Mouse (Mus musculus) right cerebral cortex, postnatal 10 days (tissue): ENCODE measurements at regions not wholly inside any gene's neighbourhood (a gene's known extent, or its start where the extent isn't known, plus 50 kb on each side); places are given as distances from the start of the nearest gene placed in this dataset.
A peak's percentile ranks its signal among the peaks of the same experiment; 100 is the strongest.

Experiments used
- DNase-seq, 2 experiments: peaks; one replicate each; pipeline ENCODE4 v3.0.0; 2021; ENCODE audit warnings: low spot score in 2 of 2

DNA sequence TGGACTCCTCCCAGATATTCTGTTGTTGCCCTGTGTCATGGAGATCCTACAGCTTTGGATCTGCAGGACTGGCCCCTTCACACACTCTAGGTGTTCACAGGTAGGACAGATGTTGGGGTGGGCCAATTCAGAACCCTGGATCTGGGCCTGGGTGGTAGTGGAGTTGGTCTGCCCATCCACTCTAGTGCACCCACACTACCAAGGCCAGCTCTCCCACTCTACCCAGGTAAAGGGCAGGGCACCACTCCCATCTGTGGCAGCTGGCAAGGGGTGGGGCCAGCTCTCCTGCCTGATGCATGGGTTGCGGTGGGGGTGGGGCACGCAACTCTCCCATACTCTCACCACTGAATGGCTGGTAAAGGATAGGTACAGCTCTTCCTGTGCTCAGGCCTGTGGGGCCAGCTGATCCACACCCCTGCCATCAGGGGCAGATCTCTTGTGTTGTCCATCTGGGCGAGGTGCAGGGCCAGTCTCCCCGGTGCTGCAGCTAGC is 76.5 kb downstream of the Gja1 start:
- DNase-seq = no peak

DNA sequence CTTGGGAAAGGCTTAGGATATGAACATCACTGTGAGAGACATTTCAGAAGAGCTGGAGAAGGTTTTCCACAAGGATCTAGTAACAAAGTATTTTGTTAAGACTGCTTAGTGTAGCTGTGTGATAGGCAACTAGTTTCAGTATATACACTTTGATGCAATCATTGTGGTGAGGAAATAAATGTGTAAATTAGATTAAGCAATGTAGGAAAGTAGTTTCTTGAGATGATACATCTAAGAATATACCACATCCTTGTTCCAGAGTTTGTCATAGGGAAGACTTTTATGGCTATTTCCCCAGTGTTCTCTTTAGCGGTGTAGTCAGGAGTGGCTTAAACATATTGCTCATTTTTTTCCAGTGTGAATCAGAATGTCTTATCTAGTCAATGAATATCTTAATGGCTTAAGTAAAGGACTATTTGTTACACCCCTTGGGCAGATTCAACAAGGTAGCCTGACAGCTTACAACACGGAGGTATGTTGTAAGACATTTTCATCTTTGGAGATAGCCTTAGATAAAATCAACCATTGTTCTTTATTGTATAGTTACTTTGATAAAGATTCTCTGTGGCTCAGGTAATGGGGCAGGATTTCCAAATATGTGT is 78.8 kb downstream of the Gja1 start:
- no peak for DNase-seq

DNA sequence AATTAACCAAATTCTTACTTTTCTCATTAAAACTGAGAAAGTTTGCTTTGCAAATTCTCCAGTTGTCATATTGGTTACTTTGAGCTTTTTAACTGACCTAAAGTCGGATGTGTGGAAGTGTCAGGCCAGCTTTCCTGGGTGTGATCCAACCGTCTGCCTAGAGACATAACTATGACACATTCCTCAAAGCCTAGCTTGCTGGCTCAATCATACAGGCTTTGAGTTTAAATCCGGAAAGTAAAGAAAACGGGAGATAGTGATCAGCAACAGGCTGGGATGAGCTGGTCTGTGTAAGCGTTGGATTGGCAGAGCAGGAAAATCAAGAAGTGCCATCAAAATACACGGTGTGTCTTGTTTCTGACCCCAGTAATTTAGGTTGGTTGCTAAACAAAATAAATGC is 91.4 kb downstream of the Gja1 start:
- DNase-seq = no peak

DNA sequence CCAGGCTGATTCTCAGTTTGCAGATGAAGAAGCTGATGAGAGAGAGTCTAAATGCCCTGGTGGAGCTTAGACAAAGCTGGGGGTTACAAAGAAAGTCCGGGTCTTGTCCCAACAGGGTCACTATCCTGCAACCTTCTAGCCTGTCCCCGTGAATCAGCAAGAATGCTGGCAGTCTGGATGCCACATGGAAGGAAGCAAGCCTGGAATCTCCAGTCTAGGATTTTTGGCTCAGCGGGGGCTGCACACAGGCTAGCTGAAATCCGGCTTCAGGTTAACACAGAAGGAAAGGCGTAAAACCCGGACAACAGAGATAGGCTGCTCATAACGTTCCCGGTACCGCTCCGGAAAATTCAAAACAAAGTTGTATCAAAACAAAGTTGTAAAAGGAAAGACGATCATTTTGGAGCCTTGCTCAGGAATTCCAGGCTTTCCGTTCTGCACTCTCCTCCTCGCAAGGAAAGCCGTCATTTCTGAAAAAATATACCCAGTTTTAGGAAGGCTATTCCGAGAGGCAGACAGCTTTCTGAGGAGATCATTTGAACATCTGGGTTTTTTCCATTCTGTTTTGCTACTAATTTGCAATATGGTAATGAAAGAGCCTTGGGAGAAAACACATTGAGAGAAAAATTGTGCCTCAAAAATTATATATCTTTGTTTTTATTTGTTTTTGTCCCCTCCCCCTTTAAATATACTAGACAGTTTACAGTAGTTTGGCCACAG is 92.0 kb downstream of the Gja1 start:
- peak in 1 of 2 experiments; percentile 35 for DNase-seq

DNA sequence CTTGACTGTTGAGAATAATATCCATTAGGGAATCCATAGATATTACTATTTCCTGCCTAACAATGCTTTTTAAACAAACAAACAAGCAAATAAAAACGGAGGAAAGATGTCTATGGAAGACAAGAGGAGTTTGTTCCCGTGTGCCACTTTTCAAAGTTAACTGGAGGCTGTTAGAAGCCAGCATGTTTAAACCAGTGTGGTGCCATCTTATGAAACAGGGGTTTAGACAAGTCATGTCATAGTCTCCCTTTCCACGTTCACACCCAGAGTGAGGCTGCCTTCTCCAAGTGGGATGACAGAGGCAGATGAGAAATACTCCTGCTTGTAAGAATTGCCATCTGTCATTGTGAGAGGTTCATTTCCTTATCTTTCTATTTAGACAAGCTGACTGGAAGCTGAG is 92.8 kb downstream of the Gja1 start:
- no peak for DNase-seq

DNA sequence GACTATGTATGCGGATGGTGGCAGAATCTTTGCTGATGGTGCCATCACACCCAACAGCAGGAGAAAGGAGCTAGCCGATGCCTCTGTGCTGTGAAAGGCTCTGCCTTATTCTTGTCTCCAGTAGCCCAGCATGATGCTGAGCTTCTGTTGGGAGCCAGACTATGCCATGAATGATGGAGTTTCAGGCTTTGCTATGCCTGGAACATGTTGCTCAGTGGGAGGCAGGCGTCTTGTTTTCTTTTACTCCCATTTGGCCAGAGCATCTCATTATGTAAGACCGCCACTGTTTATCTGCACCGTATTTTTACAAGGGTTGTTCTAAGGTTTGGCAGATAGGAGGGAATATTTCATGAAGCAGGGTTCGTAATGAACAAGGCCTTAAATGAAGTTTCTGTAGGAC is 97.8 kb downstream of the Gja1 start:
- no peak for DNase-seq

DNA sequence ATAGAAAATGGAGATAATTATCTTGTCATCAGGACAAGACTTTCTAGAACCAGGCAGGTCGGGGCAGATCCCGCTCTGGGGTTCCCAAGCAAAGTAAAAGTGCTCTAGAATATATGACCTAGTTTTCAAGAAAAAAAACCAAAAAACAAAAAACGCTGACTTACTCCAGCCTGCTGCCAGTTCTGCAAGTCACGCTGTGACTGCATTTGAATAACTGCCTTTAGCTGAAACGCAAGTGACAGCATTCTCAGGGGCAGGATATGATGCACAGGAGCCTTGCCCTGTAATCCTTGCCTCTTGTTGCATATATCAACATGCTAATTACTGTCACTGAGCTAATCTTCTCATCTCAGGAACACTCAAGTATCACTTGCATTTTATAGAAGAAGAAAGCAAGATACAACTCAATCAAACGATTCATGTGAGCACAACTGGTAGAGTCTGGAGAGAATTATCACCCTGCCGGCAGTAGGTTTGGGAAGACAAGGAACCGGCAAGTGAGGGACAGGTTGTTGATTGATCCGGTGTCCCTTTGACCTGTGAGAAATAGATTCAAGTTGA is 105.1 kb downstream of the Gja1 start:
- no peak for DNase-seq

DNA sequence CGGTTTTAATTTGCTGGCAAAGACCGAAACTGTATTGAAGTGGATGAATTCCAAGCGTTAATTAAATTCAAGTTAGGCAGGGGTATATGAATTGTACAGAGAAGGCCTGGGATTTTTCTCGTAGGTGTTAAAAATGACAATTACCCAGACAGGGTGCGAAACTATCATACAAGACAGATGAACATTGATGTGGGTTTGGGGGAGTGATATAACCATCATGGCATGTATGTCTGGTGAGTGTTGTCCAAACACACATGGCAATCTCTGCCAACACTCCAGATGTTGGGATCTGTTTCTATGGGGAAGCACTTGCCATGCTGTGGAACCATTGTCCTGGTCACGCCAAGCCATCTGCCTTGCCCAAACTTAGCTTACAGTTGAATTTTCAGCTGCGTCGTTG is 107.8 kb downstream of the Gja1 start:
- DNase-seq = no peak

DNA sequence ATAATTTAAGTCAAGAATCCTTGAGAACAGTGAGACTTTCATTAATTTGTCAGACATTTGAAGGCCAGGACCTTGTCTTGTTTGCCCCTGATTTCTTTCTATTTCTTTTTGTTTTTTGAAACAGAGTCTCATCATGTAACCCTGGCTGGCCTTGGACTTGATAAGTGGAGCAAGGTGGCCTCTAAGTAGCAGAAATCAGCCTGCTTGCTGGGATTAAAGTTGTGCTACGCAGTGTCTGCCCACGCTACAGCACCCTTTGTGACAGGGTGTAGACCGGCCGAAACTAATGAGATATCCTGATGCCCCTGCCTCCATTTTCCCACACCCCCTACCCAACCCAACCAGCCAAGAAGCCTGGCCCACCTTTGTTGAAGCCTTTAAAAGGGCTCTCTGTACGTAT is 108.6 kb downstream of the Gja1 start:
- DNase-seq = no peak

DNA sequence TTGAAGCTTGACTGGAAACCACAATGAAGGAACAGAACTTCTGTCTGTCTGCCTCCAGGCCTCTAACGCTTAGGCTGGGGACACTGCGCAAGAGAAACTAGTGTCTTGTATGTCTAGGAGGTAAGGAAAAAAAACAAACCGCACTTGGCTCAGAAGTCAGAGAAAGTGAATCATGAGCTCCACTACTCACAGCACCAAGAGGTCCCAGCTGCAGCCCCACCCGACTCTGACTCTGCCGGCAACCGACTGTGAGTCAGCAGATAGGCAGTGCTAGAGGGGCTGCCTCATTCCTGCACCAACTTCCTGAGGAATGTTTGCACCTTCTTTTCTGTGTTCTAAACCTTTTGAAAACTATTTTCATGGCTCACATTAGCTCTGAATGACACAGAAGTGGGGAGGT is 109.5 kb downstream of the Gja1 start:
- DNase-seq = no peak

DNA sequence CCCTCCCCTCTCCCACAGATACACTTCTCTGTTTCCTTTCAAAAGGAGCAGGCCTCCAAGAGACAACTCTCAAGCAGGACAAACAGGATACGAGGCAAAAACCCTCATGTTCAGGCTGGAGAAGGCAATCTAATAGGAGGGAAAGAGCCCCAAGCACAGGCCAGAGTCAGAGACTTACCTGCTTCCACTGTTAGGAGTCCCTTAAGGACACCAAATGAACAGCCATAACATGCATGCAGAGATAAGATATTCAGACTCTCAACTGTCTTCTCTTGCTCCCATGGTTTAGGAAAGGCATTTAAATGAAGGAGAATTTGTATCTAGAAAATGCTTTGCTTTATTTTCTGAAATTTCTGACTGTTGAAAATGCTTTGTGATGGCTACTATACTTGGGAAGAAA is 116.3 kb downstream of the Gja1 start:
- no peak for DNase-seq

DNA sequence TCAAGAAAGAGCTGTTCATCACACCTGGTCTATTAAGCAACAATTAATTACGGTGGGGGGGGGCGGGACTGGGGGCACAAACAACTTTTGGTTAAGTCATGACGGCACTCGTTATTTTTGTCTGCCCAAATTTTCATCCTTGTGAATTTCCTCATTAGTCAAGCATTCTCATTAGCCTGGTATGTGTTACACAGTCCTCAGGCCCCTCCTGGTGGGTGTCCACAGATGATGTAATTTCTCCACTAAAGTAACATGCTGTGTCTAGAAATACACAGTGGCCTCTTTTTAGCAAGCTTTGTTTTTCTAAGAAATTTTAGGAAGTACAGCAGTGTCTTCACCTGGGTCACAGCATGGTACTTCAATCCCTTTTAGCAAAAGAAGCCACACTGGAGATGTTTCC is 118.2 kb downstream of the Gja1 start:
- DNase-seq = no peak

DNA sequence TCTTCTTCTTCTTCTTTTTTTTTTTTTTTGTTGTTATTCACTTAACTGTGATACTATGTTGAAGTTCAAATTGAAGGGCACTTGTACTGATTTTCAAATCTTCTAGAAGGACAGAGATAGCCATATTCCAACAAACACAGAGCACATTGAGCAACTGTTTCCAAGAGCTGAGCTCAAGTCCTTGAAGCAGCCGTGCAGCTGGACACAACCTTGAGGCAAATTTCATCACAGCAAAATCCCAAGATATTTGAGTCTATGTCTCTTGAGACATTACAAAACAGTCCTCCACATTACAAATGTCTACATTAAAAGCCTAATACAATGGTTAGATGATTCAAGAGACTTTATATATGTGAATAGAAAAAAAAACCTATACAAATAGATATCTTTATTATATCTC is 141.9 kb downstream of the Gja1 start:
- DNase-seq = no peak

DNA sequence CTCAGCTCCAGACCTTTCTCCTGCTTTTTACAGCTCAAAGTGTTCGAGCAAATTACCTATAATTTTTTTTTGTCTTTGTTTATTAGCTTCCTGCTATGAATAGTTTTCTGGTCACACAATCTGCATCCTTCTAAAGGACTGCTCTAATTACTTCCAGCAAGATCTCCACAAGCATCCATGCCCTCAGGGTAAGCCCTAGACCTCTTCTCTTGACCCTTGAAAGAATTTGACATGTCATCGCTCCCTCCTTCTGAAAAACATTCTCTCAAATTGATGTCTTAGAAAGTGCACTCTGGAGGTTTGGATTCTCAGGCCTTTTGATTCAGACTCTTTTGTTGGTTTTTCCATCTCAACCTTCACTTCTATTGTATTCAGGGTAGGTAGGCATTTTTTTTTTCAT is 148.7 kb downstream of the Gja1 start:
- DNase-seq = no peak

DNA sequence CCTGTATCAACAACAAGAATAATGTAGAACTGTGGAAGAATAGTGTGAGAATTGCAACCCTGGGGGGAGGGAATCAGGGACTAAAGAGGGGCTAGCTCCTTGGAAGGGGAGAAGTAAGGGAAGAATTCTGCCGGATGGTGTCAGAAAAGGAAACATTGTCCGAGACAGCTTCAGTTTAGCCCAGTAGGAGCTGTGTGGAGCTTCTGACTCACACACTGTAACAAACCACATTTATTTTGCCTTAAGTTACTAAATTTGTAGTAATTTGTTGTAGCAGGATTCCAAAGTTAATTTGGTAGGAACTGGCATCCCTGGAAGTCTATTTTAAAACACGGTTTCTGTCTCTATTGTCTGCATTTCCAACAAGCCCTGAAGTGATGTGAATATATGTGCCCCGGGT is 160.0 kb downstream of the Gja1 start:
- no peak for DNase-seq

DNA sequence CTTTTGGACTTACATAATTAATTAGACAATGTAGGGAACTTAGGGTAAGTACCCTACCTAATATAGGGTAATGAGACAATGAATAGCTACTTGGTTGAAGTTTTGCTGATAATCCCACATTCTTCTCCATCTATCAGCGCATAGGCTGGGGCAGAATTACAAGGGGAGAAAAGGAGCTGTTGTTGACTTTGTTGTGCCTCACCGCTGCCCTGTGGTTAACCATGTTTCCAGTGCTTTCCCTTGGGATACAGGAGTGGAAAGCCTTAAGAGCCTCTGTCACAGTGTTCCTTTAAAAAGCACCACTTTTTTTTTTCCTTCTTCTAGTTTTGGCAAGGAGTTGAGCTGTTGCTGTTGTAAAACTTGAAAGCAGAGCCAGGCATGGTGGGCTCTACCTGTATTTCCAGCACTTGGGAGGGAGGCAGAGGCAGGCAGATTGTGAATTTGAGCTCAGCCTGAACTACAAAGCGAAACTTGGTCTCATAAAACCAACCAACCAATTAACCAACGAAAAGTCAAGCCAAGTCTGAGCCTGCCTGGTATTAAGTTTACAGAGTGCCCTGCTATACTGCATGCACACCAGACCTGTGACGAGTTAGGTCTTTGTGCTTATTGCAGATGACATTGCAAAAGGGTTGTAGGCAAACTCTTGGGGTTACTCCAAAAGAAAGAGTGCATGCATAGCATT is 162.8 kb downstream of the Gja1 start:
- DNase-seq = no peak

DNA sequence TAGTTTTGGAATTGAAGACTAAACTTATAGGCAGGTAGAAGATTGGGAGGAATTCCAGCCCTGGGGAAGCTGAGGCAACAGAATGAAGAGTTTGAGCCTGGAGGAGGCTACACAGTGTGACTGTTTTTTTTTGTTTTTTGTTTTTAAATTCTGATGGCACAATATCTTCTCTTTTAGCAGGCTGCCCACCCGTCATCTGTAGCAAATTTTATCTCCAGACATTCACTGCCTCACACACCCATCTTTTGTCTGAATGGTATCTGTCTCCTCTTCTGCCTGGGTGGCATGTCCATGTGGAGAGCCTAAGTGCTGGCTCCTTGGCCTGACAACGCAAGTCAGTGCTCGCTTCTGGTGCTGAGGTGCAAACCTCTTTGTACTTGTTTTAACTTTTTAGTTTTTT is 165.0 kb downstream of the Gja1 start:
- DNase-seq = no peak

DNA sequence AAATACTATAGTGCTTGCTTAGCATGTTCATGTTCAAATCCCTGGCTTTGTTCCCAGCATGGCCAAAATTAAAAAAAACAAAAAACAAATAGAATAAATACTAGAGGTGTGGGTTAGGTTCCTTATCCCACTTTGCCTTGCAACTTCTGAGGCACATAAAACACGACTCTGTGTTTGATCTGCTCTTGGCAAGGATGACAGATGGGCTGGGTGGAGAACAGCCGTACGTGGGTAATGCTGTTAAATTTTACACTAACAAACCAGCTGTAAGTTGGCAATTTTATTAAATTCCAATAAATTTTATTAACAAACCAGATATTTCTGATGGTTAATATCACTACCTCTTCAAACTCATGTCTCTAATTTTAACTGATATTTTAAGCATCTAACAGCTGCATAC is 168.9 kb downstream of the Gja1 start:
- no peak for DNase-seq

DNA sequence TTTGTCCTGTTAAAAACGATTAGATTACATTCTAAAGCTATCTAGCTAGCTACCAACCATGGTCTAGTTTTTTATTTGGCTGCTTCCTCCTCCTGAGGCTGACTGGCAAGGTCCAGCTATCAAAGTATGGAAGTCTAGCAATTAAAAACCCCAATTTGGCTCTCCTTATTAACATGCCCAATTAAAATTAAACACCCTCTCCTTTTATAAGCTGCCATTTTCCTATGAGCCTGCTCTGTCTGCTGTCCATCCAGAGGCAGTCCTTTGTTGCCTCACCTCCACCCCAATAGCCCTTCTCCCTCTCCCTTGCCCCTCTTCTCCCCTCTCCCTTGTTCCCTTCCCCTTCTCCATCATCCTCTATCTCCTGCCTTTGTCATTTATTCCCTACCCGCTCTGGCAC is 169.7 kb downstream of the Gja1 start:
- DNase-seq = no peak

DNA sequence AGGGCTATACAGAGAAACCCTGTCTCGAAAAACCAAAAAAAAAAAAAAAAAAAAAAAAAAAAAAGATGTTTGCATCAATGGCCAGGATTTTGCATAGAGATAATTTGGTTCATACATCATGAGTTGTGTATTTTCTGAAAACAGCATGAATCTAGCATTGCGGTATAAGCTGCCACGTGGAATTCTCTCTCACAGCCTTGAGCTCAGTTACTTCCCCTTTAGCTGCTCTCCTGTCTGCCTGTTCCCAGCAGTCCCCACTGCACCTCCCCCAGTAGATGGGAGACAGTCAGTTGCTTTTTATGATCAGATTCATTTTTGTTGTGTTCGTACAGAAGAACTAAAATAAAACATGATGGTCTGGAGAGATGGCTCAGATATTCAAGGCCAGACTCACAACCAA is 170.7 kb downstream of the Gja1 start:
- DNase-seq = no peak

DNA sequence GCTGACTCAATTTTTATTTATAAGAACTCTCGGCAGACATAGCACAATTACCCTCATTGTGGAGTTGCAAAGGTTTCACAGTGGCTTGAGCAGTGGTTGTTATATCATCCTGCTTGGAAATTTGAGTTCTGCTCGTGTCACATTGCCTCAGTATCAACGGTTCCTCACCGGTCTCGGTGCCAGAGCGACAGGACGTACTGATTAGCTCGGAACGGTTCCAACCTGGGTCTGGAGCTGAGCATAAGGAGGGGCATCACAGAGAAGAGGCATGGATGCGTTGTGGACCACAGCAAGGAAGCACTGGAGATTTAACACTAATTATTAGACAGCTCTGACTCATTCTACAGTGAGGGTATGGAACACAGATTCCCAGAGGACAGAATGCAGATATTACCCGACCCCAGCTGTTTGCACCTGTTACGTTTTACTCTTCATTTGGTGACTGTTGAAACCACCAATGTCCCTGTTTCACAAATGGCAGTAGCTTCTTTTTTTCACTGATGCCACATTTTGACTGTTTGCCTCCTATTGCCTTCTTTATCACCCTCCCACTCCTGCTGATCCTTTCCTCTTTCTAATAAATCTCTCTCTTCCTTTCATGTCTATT is 189.8 kb downstream of the Gja1 start:
- DNase-seq = no peak

DNA sequence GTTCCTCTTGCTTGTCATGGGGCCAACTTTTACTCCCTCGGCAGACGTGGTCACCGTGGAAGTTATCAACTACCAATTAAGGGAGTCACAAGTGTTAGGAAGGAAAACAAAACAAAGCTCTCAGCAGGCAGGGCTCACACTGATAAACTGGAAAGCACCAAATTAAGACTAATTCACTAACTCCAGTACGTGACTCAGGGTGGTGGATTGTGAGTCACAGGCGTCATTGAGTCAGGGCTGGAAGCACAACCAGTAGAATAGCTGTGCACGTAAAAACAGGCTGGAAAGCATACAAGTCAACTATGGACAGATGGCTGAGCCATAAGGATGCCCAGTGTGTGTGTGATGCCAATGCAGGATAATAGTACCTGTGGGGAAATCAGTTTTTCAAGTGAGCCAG is 204.9 kb downstream of the Gja1 start:
- no peak for DNase-seq

DNA sequence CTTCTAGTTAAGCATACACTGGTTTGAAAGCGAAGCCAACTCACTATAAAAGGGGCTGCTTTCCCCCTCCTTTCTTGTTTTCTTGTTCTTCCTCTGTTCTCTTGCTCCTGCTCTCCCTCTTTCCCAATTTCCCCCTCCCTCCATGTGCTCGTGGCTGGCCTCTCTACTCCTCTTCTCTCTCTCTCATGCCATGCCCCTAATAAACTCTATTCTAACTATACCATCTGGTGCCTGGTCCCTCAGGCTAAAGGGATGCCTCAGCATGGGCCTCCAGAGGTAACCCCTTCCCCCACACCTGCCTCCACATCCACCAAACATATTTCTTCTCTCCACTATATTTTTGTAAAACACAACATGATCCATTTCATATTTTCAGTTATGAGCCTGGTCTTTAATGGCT is 210.1 kb downstream of the Gja1 start:
- DNase-seq = no peak
